ENCODE assay signal across 6 mouse cellular contexts in the genomic region with DNA sequence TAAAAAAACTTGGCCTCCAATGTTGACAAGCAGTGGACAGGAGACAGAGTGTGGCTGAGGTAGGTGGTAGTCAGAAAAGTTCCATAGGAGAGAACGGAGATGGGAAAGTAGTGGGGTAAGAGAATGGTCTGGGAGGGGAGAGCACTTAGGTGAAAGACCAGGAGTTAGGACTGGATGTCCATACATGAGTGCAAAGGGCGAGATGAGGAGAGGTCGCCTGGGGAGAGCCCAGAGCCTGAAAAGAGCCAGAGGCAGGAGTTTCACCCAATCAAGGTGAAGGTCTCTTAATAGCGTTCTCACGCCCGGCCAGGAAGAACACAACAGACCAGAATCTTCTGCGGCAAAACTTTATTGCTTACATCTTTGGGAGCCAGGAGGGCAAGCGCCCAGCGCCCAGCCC.
DNase-seq lines count a peak whose midpoint lies in the region; TF ChIP-seq lines count a peak whose summit lies in the region.
"Not testable (repeated sequence)": the region's sequence is repeated elsewhere in the genome, so short reads cannot be mapped to it uniquely, and the experiment has no call there.

No protein-coding gene starts in this region.

- TF ChIP-seq CTCF in E14TG2a.4 (conservative IDR thresholded peaks at IDR 0.05; ENCODE audit: low read length), result not testable (repeated sequence)

- peak overlapping the region; percentile 52 for H3K4me3 ChIP-seq in E14TG2a.4 (replicated peaks; ENCODE audit: low read length)

- not testable (repeated sequence) for H3K4me1 ChIP-seq in E14TG2a.4 (replicated peaks; ENCODE audit: low read depth, low read length)

- not testable (repeated sequence) for H3K27me3 ChIP-seq in E14TG2a.4 (ENCODE audit: insufficient read depth, low read length)

- not testable (repeated sequence) for H3K36me3 ChIP-seq in E14TG2a.4 (ENCODE audit: insufficient read depth, low read length)

- peaks cover 52% of the 10 kb centered on the region for H3K9me3 ChIP-seq in E14TG2a.4 (ENCODE audit: low read length)

- peak; percentile 3 for DNase-seq in adrenal gland, postnatal 14 days
- peak; percentile 1 for DNase-seq in cerebellum, adult 9-11 months
- DNase-seq in gastrocnemius, postnatal 14 days, result peak; percentile 2
- DNase-seq in heart, adult 11 months, result peak; percentile 87
- DNase-seq in ovary, postnatal 36 days (ENCODE audit: low spot score), result peak; percentile 2

- intact Hi-C loops in gastrocnemius, postnatal 14 days (cut with DNase I; ENCODE audit: low total_unique reads), result not testable (repeated sequence)

Comparison
In these comparisons a context has a peak if more than half of its experiments do, and no peak if none do; other contexts are left out.
1. Peak in every context shown above with its lines: DNase-seq and H3K4me3 ChIP-seq.
2. DNase-seq: peak in every context shown above with its lines; median percentile 87 in heart, adult 11 months; 3 in adrenal gland, postnatal 14 days; 2 in gastrocnemius, postnatal 14 days; 2 in ovary, postnatal 36 days; 1 in cerebellum, adult 9-11 months.